In the genomic region with DNA sequence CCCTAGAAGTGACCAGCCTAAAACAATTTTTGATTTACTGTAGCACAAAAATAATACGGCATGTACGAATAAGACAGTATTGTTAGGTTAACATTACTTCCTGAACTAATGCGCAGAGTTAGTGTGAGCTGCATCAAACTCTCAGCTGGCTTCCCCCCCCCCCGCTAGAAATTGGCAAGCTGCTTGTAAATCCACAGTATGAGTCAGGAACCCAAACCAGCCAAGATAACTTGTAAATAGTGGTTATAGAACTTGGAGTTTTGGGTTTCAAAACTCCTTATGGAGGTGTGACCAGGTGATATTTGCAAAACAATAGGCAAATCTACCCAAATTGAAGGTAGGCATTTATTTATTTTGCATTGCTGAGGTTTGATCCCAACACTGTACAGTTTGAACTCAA, we compare ENCODE assay signal across 9 mouse cellular contexts.
"Had no signal": no experiment of that assay in that cellular context is flagged by ENCODE, and none has a peak within 500 bp of the region (broad histone marks: within the 10 kb centered on the region; RNA-seq: fewer than 3 reads in every experiment).

No protein-coding gene starts in this region.

- DNase-seq: lung, adult 18-20 months; lung, embryonic 14.5 days; lung, postnatal 10 days; right cerebral cortex, postnatal 25 days; right cerebral cortex, postnatal 4 days; spleen, adult 18-20 months; thymus, adult 18-20 months; thymus, postnatal 14 days; thymus, postnatal 36 days had no signal
